In the genomic region with DNA sequence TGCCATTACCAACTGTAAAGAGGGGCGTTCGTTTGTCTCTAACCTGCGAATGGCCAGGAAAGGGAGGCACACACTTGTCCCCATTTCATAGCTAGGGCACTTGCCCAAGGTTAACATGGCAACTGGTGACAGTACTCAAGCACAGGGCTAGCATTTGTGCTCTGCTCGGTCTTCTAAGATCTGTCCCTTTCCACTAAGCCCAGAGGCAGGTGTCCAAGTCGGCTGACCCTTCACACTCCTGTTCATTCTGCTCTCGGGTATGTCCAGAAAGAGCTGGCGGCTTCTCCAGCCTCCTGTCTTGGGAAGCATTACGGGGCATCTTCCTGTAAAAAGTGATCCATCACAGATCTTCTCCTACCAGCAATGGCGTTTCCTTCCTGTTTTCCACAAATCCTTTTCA, we compare ENCODE assay signal across 8 mouse cellular contexts. TPM values are rescaled to one million over a fixed set of nuclear protein-coding genes. Genes with fewer than 3 reads are reported as not detected.
DNase-seq lines count a peak whose midpoint lies in the region; ATAC-seq and TF ChIP-seq lines count a peak whose summit lies in the region.

No protein-coding gene starts in this region.

- no peaks in the 10 kb centered on the region for H3K36me3 ChIP-seq in forebrain, embryonic 10.5 days (replicated peaks)
- H3K36me3 ChIP-seq in kidney, postnatal 0 days (ENCODE audit: insufficient read depth, low read length) = no peaks in the 10 kb centered on the region
- no peaks in the 10 kb centered on the region for H3K36me3 ChIP-seq in myocyte (ENCODE audit: control insufficient read depth, insufficient read depth)

- intact Hi-C loops in left cerebral cortex, postnatal 4 days (cut with DNase I) = no loop called here

- peaks cover 43% of the 10 kb centered on the region for H3K4me1 ChIP-seq in forebrain, embryonic 10.5 days
- peaks cover 14% of the 10 kb centered on the region; the same call in 1 of the 2 replicates for H3K4me1 ChIP-seq in kidney, postnatal 0 days (replicated peaks; ENCODE audit: insufficient read depth, low read length)

- 43% methylated on average over 9 of the region's 9 CpGs for WGBS in forebrain, embryonic 10.5 days
- WGBS in kidney, postnatal 0 days = 19% methylated on average over 9 of the region's 9 CpGs

- TF ChIP-seq CTCF in layer of hippocampus, adult 2 months (conservative IDR thresholded peaks at IDR 0.05) = no peak
- no peak for TF ChIP-seq CTCF in kidney, postnatal 0 days (IDR thresholded peaks at IDR 0.05; ENCODE audit: low read depth)

- H3ac ChIP-seq in myocyte (ENCODE audit: control insufficient read depth, insufficient read length) = no peak overlapping the region

- ATAC-seq in kidney, postnatal 0 days (replicated peaks; ENCODE audit: low FRiP score, low read depth) = no peak

- H3K9me3 ChIP-seq in forebrain, embryonic 10.5 days = no peaks in the 10 kb centered on the region
- no peaks in the 10 kb centered on the region for H3K9me3 ChIP-seq in kidney, postnatal 0 days (replicated peaks; ENCODE audit: low read length)

- peak overlapping the region; percentile 60 for H3K4me3 ChIP-seq in layer of hippocampus, adult 2 months
- peak overlapping the region; percentile 62 for H3K4me3 ChIP-seq in forebrain, embryonic 10.5 days
- H3K4me3 ChIP-seq in kidney, postnatal 0 days (replicated peaks; ENCODE audit: low read depth, low read length) = no peak overlapping the region
- H3K4me3 ChIP-seq in myocyte = peak overlapping the region; percentile 50

- no peak overlapping the region for H3K27ac ChIP-seq in layer of hippocampus, adult 2 months
- H3K27ac ChIP-seq in forebrain, embryonic 10.5 days = no peak overlapping the region
- H3K27ac ChIP-seq in kidney, postnatal 0 days = no peak overlapping the region

- TF ChIP-seq POLR2A in myocyte (IDR thresholded peaks at IDR 0.05; ENCODE audit: insufficient read length, low read depth) = no peak

- no peak for DNase-seq in layer of hippocampus, adult 2 months (ENCODE audit: low spot score in 2 of 2)
- DNase-seq in layer of hippocampus, postnatal 25 days (ENCODE audit: extremely low spot score in 1 of 2, low spot score in 1 of 2) = no peak
- DNase-seq in forebrain, embryonic 10.5 days (ENCODE audit: extremely low spot score, low spot score) = no peak
- no peak for DNase-seq in kidney, postnatal 0 days (ENCODE audit: low spot score)
- DNase-seq in left cerebral cortex, postnatal 4 days = no peak
- DNase-seq in layer of hippocampus, adult 11-12 months (ENCODE audit: low spot score) = no peak
- no peak for DNase-seq in T-cell, adult 2 months (ENCODE audit: low spot score)

- H3K27me3 ChIP-seq in forebrain, embryonic 10.5 days (ENCODE audit: poor library complexity, severe bottlenecking) = peaks cover 63% of the 10 kb centered on the region
- H3K27me3 ChIP-seq in kidney, postnatal 0 days (ENCODE audit: insufficient read depth, low read length) = no peaks in the 10 kb centered on the region
- H3K27me3 ChIP-seq in myocyte (ENCODE audit: control insufficient read depth, insufficient read depth, insufficient read length) = no peaks in the 10 kb centered on the region

- no peaks in the 10 kb centered on the region for H3K79me2 ChIP-seq in myocyte (ENCODE audit: control insufficient read depth, insufficient read depth)

- peak overlapping the region; percentile 99 for H3K4me2 ChIP-seq in kidney, postnatal 0 days (ENCODE audit: low read length)
- H3K4me2 ChIP-seq in myocyte (ENCODE audit: low read depth) = peak overlapping the region; percentile 100

- H3K9ac ChIP-seq in kidney, postnatal 0 days (ENCODE audit: low read depth, low read length) = no peak overlapping the region

TF ChIP-seq in myocyte, 11 proteins besides CTCF, POLR2A, EP300 and RAD21:
- no peak for TF ChIP-seq SRF (IDR thresholded peaks at IDR 0.05; ENCODE audit: control insufficient read depth, insufficient read length, low read depth)
- TF ChIP-seq TCF12 (IDR thresholded peaks at IDR 0.05; ENCODE audit: insufficient read depth, poor library complexity, severe bottlenecking) = no peak
- TF ChIP-seq MYOG (IDR thresholded peaks at IDR 0.05; ENCODE audit: control insufficient read depth in 1 of 3, insufficient read depth in 1 of 3, insufficient read length in 2 of 3, low read depth in 2 of 3) = no peak
- no peak for TF ChIP-seq POLR2AphosphoS2 (IDR thresholded peaks at IDR 0.05; ENCODE audit: insufficient read length, low read depth)
- no peak for TF ChIP-seq E2F4 (IDR thresholded peaks at IDR 0.05; ENCODE audit: insufficient read depth)
- TF ChIP-seq MYOD1 (IDR thresholded peaks at IDR 0.05; ENCODE audit: control insufficient read depth in 1 of 3, insufficient read length in 2 of 3, low read depth in 2 of 3) = no peak

RNA-seq across cellular contexts. Expression of gene Fkbp11, which starts 0.4 kb away (rescaled TPM):
- 1 to 10 TPM in 1 of 2 experiments, under 1 TPM in 1; 0.66 to 1.3 TPM for total RNA-seq in layer of hippocampus, adult 2 months (2021)
- 1 to 10 TPM; 1.0 to 1.5 TPM for total RNA-seq in layer of hippocampus, postnatal 25 days (2021)
- polyA plus RNA-seq in forebrain, embryonic 10.5 days (2016; fragmentation: Nextera tagmentation; extraction: Ambion mirVana) = 16.7 and 17.1 TPM in 2 replicates
- polyA plus RNA-seq in kidney, postnatal 0 days (2015; fragmentation: Nextera tagmentation; extraction: Ambion mirVana) = 34.4 and 34.6 TPM in 2 replicates
- 52.9 TPM for polyA plus RNA-seq in myocyte (2012; fragmentation: generic; extraction: Trizol)
- total RNA-seq in left cerebral cortex, postnatal 4 days (2021) = 1 to 10 TPM; 2.7 to 3.5 TPM

RNA-seq across cellular contexts. Expression of gene Ccdc65, which starts 20.4 kb away (rescaled TPM):
- total RNA-seq in layer of hippocampus, adult 2 months (2021) = 1 to 10 TPM; 6.7 to 9.5 TPM
- 10 to 100 TPM in 1 of 2 experiments, 1 to 10 TPM in 1; 9.0 to 11.1 TPM for total RNA-seq in layer of hippocampus, postnatal 25 days (2021)
- 0.86 and 0.90 TPM in 2 replicates for polyA plus RNA-seq in forebrain, embryonic 10.5 days (2016; fragmentation: Nextera tagmentation; extraction: Ambion mirVana)
- polyA plus RNA-seq in kidney, postnatal 0 days (2015; fragmentation: Nextera tagmentation; extraction: Ambion mirVana) = 0.74 and 0.75 TPM in 2 replicates
- 2.4 TPM for polyA plus RNA-seq in myocyte (2012; fragmentation: generic; extraction: Trizol)
- total RNA-seq in left cerebral cortex, postnatal 4 days (2021) = 10 to 100 TPM in 1 of 2 experiments, 1 to 10 TPM in 1; 9.9 to 10.3 TPM

RNA-seq across cellular contexts. Expression of gene Arf3, which starts 34.6 kb away (rescaled TPM):
- 100 to 1,000 TPM; 820 to 852 TPM for total RNA-seq in layer of hippocampus, adult 2 months (2021)
- 100 to 1,000 TPM; 759 to 832 TPM for total RNA-seq in layer of hippocampus, postnatal 25 days (2021)
- polyA plus RNA-seq in forebrain, embryonic 10.5 days (2016; fragmentation: Nextera tagmentation; extraction: Ambion mirVana) = 42.1 and 42.5 TPM in 2 replicates
- 39.0 and 39.6 TPM in 2 replicates for polyA plus RNA-seq in kidney, postnatal 0 days (2015; fragmentation: Nextera tagmentation; extraction: Ambion mirVana)
- 72.0 TPM for polyA plus RNA-seq in myocyte (2012; fragmentation: generic; extraction: Trizol)
- total RNA-seq in left cerebral cortex, postnatal 4 days (2021) = 100 to 1,000 TPM; 318 to 348 TPM

RNA-seq across cellular contexts. Expression of gene Wnt10b, which starts 49.6 kb away (rescaled TPM):
- total RNA-seq in layer of hippocampus, adult 2 months (2021) = under 1 TPM; 0.15 to 0.38 TPM
- under 1 TPM; 0.31 to 0.37 TPM for total RNA-seq in layer of hippocampus, postnatal 25 days (2021)
- polyA plus RNA-seq in forebrain, embryonic 10.5 days (2016; fragmentation: Nextera tagmentation; extraction: Ambion mirVana) = 0.12 and 0.33 TPM in 2 replicates
- polyA plus RNA-seq in kidney, postnatal 0 days (2015; fragmentation: Nextera tagmentation; extraction: Ambion mirVana) = not detected in 2 replicates
- 3.3 TPM for polyA plus RNA-seq in myocyte (2012; fragmentation: generic; extraction: Trizol)
- under 1 TPM; 0.36 to 0.40 TPM for total RNA-seq in left cerebral cortex, postnatal 4 days (2021)

RNA-seq across cellular contexts. Expression of gene Rnd1, which starts 51.1 kb away (rescaled TPM):
- total RNA-seq in layer of hippocampus, adult 2 months (2021) = 1 to 10 TPM; 6.4 to 6.9 TPM
- total RNA-seq in layer of hippocampus, postnatal 25 days (2021) = 1 to 10 TPM; 8.3 to 9.4 TPM
- polyA plus RNA-seq in forebrain, embryonic 10.5 days (2016; fragmentation: Nextera tagmentation; extraction: Ambion mirVana) = 1.8 and 2.2 TPM in 2 replicates
- polyA plus RNA-seq in kidney, postnatal 0 days (2015; fragmentation: Nextera tagmentation; extraction: Ambion mirVana) = 0.50 and 0.66 TPM in 2 replicates
- 14.4 TPM for polyA plus RNA-seq in myocyte (2012; fragmentation: generic; extraction: Trizol)
- total RNA-seq in left cerebral cortex, postnatal 4 days (2021) = 10 to 100 TPM; 46.5 to 49.7 TPM
